Mouse (Mus musculus) heart, postnatal 0 days (tissue): ENCODE results near the gene Tcap. TPM values are rescaled to one million over a fixed set of nuclear protein-coding genes. Genes with fewer than 3 reads are reported as not detected.
A peak's percentile ranks its signal among the peaks of the same experiment; 100 is the strongest.

Experiments used
- ATAC-seq: fragments of 200-750 bp; cut with Nextera tagmentation; 2 replicates; pipeline ENCODE4 v1.8.0; 2017; ENCODE audit warnings: low read depth, moderate number of reproducible peaks, moderate library complexity; ENCODE audit not compliant: insufficient read depth
- DNase-seq: peaks from one replicate; pipeline ENCODE4 v3.0.0-alpha.2; 2016; ENCODE audit warnings: low spot score
- H3K27ac ChIP-seq: fragments of 300-500 bp; sonication (generic); 2 replicates; pipeline ENCODE4 v1.5.1; 2014; ENCODE audit warnings: low read depth, mild to moderate bottlenecking
- H3K27me3 ChIP-seq: fragments of 300-500 bp; sonication (generic); 2 replicates; pipeline ENCODE4 v1.6.1; 2014; ENCODE audit warnings: low read length, mixed read lengths; ENCODE audit not compliant: control insufficient read depth, insufficient read depth
- H3K36me3 ChIP-seq: fragments of 300-500 bp; sonication (generic); replicated peaks from 2 replicates; pipeline ENCODE4 v1.6.1; 2014; ENCODE audit warnings: low read length, mixed read lengths; ENCODE audit not compliant: control insufficient read depth, insufficient read depth
- H3K4me1 ChIP-seq: fragments of 300-500 bp; sonication (generic); 2 replicates; pipeline ENCODE4 v1.6.1; 2014; ENCODE audit warnings: antibody characterized with exemption; ENCODE audit not compliant: control insufficient read depth, insufficient read depth
- H3K4me2 ChIP-seq: fragments of 300-500 bp; sonication (generic); 2 replicates; pipeline ENCODE4 v1.6.1; 2014; ENCODE audit warnings: low read depth, mild to moderate bottlenecking, low read length, moderate library complexity
- H3K4me3 ChIP-seq: fragments of 300-500 bp; sonication (generic); 2 replicates; pipeline ENCODE4 v1.5.1; 2014; ENCODE audit warnings: low read depth, low read length
- H3K9ac ChIP-seq: fragments of 300-500 bp; sonication (generic); replicated peaks from 2 replicates; pipeline ENCODE4 v1.6.1; 2014; ENCODE audit warnings: low read depth, low read length, mixed read lengths
- H3K9me3 ChIP-seq: fragments of 300-500 bp; sonication (generic); replicated peaks from 2 replicates; pipeline ENCODE4 v1.6.1; 2016; ENCODE audit warnings: low read length; ENCODE audit not compliant: control insufficient read depth
- CTCF ChIP-seq: IDR thresholded peaks from 2 replicates; pipeline ENCODE4 v1.5.1; 2016; ENCODE audit warnings: antibody characterized with exemption, control low read depth, low read depth
- EP300 ChIP-seq: IDR thresholded peaks from 2 replicates; pipeline ENCODE4 v1.6.1; 2016; ENCODE audit warnings: antibody characterized with exemption, low read depth
- WGBS: fragments of 180-500 bp; shearing (Covaris S2); extraction: QIAGEN DNeasy Blood & Tissue Kit; methylation state at CpG from one replicate; pipeline ENCODE4 v1.1.7; 2014; 5-methylcytosine and 5-hydroxymethylcytosine counted together
- polyA plus RNA-seq: library from polyadenylated mRNA; unstranded; fragments of >200 nt; fragmentation: Nextera tagmentation; extraction: Ambion mirVana; gene quantifications from 2 replicates; pipeline ENCODE4 v1.2.1, GENCODE M21; 2015
- total RNA-seq: library from RNA; depleted of rRNA; stranded (reverse); fragments of >200 nt; gene quantifications from 2 replicates; pipeline ENCODE4 v1.2.3, GENCODE M21; 2014; ENCODE audit warnings: low replicate concordance

Gene Tcap
- total and polyA plus RNA-seq, 2 experiments from 2014 or later = 299 to 455 TPM

DNA sequence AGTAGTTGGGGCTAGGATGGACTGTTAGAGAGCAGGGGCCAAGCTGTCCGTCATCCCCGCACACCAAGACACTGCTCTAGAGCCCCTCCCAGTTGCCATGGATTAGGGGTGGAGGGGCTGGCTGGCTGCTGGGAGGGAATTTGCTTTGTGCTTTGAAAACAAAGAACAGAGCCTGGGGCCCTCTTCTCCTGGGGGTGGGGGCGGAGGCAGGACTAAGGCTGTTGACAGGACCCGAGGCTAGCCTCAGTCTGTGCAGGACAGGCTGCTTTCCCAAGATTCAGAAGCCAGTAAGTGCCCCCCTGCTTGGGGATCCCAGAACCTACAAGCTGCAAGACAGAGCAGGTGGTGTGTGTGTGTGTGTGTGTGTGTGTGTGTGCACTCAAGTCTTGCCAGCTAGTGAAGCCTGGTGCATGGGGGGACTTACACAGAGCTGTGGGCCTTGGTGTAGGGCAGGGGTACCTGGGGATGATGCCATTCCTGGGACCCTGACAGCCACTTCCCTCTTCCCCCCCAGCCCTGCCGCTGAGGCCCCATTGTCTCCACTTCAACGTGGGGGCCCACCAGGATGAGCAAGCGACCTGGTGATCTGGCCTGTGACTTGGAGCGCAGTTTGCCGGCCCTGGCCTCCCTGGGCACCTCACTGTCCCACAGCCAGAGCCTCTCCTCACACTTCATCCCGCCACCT, 11.9 kb upstream of the Tcap start:
- Histone ChIP-seq H3K4me1 (peaks cover 42% of the 10 kb centered on the region), H3K9ac (no peak overlapping the region; the same call in 1 of the 2 replicates), H3K36me3 (peaks cover 13% of the 10 kb centered on the region), H3K27ac (no peak overlapping the region), H3K27me3 (no peaks in the 10 kb centered on the region), H3K9me3 (no peaks in the 10 kb centered on the region), H3K4me3 (no peak overlapping the region), H3K4me2 (no peak overlapping the region)
- DNase-seq (peak; percentile 5), ATAC-seq (no peak)
- 56% methylated on average over 10 of the region's 10 CpGs for WGBS
- TF ChIP-seq CTCF (no peak), EP300 (no peak)

DNA sequence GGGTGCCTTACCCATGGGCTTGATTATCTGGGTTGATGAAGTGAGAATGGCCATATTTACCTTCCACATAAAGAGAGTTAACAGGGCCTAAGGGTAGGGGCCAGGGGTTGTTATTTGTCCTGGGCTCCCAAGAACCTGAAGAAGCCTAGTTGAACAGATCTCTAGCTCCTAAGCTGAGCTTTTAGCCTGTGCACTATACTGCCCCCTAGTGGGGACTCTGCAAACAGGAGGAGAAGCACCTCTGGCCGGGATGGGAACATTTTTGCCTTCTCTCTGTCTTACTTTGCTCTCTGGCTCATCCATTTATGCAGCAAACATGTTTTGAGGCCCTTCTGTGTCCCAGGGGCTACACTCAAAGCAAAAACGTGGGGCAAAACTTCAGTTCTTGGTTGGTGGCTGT, 11.2 kb upstream of the Tcap start:
- Histone ChIP-seq H3K4me3 (no peak overlapping the region), H3K4me1 (peaks cover 46% of the 10 kb centered on the region), H3K9me3 (no peaks in the 10 kb centered on the region), H3K36me3 (peaks cover 20% of the 10 kb centered on the region), H3K4me2 (no peak overlapping the region), H3K27ac (no peak overlapping the region), H3K27me3 (no peaks in the 10 kb centered on the region), H3K9ac (no peak overlapping the region)
- no peak for TF ChIP-seq EP300
- TF ChIP-seq CTCF = peak; percentile 92
- ATAC-seq (peak; percentile 22; the same call in 1 of the 2 replicates), DNase-seq (peak; percentile 68)
- 10% methylated on average over 2 of the region's 2 CpGs for WGBS

DNA sequence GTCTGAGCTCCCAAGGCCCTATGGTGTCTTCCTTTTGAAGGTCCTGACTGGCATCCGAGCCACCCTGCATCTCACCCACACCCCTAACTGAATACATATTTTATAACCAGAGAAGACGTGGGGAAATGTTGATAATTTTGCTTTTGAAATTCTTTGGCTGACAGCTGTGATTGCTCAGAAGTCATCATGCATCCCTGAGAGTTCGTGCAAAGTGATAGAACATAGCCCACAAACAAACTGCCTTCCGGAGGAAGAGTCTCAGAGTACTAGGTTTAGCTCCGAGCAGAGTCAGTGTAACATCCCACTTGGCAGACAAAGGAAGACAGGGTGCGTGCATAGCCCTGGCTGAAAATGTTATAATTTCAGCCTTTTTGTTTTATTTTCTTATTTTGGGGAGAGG, 10.4 kb upstream of the Tcap start:
- Histone ChIP-seq H3K9me3 (no peaks in the 10 kb centered on the region), H3K36me3 (peaks cover 28% of the 10 kb centered on the region), H3K27ac (no peak overlapping the region), H3K4me1 (peaks cover 54% of the 10 kb centered on the region), H3K4me2 (no peak overlapping the region), H3K9ac (no peak overlapping the region), H3K27me3 (no peaks in the 10 kb centered on the region), H3K4me3 (no peak overlapping the region)
- 77% methylated on average over 6 of the region's 6 CpGs for WGBS
- TF ChIP-seq EP300 (no peak), CTCF (no peak)
- ATAC-seq = no peak
- DNase-seq = peak; percentile 3

GRCm38 (mm10) chr11:98374266-98374665, 9.3 kb upstream of the Tcap start:
- H3K4me2 ChIP-seq = no peak overlapping the region
- ATAC-seq (peak; percentile 65), DNase-seq (peak; percentile 84)
- peak overlapping the region; percentile 71 for H3K27ac ChIP-seq
- H3K36me3 ChIP-seq = peaks cover 34% of the 10 kb centered on the region
- no peaks in the 10 kb centered on the region for H3K27me3 ChIP-seq
- peaks cover 60% of the 10 kb centered on the region for H3K4me1 ChIP-seq
- 33% methylated on average over 8 of the region's 8 CpGs for WGBS
- H3K9me3 ChIP-seq = no peaks in the 10 kb centered on the region
- TF ChIP-seq CTCF (no peak), EP300 (no peak)
- no peak overlapping the region for H3K9ac ChIP-seq
- no peak overlapping the region for H3K4me3 ChIP-seq

- ATAC-seq (no peak), DNase-seq (peak; percentile 2)
- no peaks in the 10 kb centered on the region for H3K27me3 ChIP-seq
- 0 out of 2 replicates have a peak overlapping the region, but pooled peaks have one; percentile 13 for H3K9ac ChIP-seq
- no peak overlapping the region for H3K4me2 ChIP-seq
- H3K27ac ChIP-seq = peak overlapping the region; percentile 81
- 65% methylated on average over 5 of the region's 5 CpGs for WGBS
- TF ChIP-seq CTCF = no peak
- no peak for TF ChIP-seq EP300
- no peak overlapping the region for H3K4me3 ChIP-seq
- H3K36me3 ChIP-seq = peaks cover 47% of the 10 kb centered on the region
- peaks cover 75% of the 10 kb centered on the region for H3K4me1 ChIP-seq
- H3K9me3 ChIP-seq = no peaks in the 10 kb centered on the region
These were observed 6.9 kb upstream of the Tcap start for GRCm38 (mm10) chr11:98376756-98377155.

DNA sequence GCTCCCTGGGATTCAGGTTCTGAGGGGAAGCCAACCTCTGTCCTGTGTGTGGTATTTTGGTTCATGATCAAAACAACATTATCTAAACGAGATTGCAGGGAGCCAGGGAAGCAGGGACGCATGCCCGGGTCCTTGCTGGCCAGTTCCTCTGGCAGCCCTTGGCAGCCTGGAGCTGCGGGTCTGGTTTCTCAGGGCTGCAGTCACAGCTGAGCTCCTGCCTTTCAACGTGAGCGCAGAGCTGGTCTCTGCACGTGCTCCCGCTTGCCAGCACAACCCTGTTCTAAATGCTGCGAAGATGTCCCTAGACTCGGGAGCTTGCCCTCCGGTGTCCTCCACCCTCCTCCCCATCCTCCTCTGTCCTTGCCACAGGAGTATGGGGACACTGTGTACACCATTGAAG, 5.8 kb upstream of the Tcap start:
- Histone ChIP-seq H3K4me3 (no peak overlapping the region), H3K36me3 (peaks cover 47% of the 10 kb centered on the region), H3K9ac (no peak overlapping the region), H3K4me2 (no peak overlapping the region), H3K27me3 (no peaks in the 10 kb centered on the region), H3K9me3 (no peaks in the 10 kb centered on the region), H3K27ac (peak overlapping the region; percentile 81), H3K4me1 (peaks cover 72% of the 10 kb centered on the region)
- DNase-seq = peak; percentile 45
- 28% methylated on average over 11 of the region's 11 CpGs for WGBS
- no peak for TF ChIP-seq CTCF
- no peak for TF ChIP-seq EP300
- peak; percentile 52 for ATAC-seq
